Mouse (Mus musculus) heart, embryonic 10.5 days (tissue): ENCODE measurements around the gene 4930432K21Rik. TPM values are rescaled to one million over a fixed set of nuclear protein-coding genes. Genes with fewer than 3 reads are reported as not detected.

Experiments used
- DNase-seq: peaks from one replicate; pipeline ENCODE4 v3.0.0-alpha.2; 2017; ENCODE audit warnings: low spot score
- H3K27ac ChIP-seq: fragments of 300-500 bp; sonication (generic); 2 replicates; pipeline ENCODE4 v1.5.1; 2016; ENCODE audit warnings: mild to moderate bottlenecking
- H3K27me3 ChIP-seq: fragments of 300-500 bp; sonication (generic); 2 replicates; pipeline ENCODE4 v1.6.1; 2016; ENCODE audit warnings: mild to moderate bottlenecking; ENCODE audit not compliant: poor library complexity, insufficient read depth, severe bottlenecking
- H3K36me3 ChIP-seq: fragments of 300-500 bp; sonication (generic); 2 replicates; pipeline ENCODE4 v1.6.1; 2016; ENCODE audit warnings: mild to moderate bottlenecking, moderate library complexity
- H3K4me1 ChIP-seq: fragments of 300-500 bp; sonication (generic); 2 replicates; pipeline ENCODE4 v1.6.1; 2016; ENCODE audit warnings: mild to moderate bottlenecking
- H3K4me3 ChIP-seq: fragments of 300-500 bp; sonication (generic); 2 replicates; pipeline ENCODE4 v1.5.1; 2016; ENCODE audit warnings: mild to moderate bottlenecking, moderate library complexity
- H3K9me3 ChIP-seq: fragments of 300-500 bp; sonication (generic); 2 replicates; pipeline ENCODE4 v1.6.1; 2016; ENCODE audit warnings: mild to moderate bottlenecking, moderate library complexity
- WGBS: fragments of 180-500 bp; shearing (Covaris S2); methylation state at CpG from one replicate; pipeline ENCODE4 v1.1.7; 2016; 5-methylcytosine and 5-hydroxymethylcytosine counted together
- polyA plus RNA-seq: library from polyadenylated mRNA; unstranded; fragments of >200 nt; fragmentation: Nextera tagmentation; extraction: Ambion mirVana; gene quantifications from 2 replicates; pipeline ENCODE4 v1.2.1, GENCODE M21; 2016

4930432K21Rik gene
- polyA plus RNA-seq, 1 experiment from 2014 or later, result 1.5 TPM

GRCm38 (mm10) chr8:84187065-84187755 is 39.4 kb downstream of the 4930432K21Rik start:
- Histone ChIP-seq H3K27ac (peak overlapping the region; percentile 81), H3K4me1 (peaks cover 40% of the 10 kb centered on the region), H3K27me3 (peaks cover 8% of the 10 kb centered on the region; the same call in 1 of the 2 replicates), H3K9me3 (no peaks in the 10 kb centered on the region), H3K36me3 (no peaks in the 10 kb centered on the region), H3K4me3 (peak overlapping the region; percentile 60)
- 2% methylated on average over 21 of the region's 21 CpGs for WGBS
- peak; percentile 93 for DNase-seq

DNA sequence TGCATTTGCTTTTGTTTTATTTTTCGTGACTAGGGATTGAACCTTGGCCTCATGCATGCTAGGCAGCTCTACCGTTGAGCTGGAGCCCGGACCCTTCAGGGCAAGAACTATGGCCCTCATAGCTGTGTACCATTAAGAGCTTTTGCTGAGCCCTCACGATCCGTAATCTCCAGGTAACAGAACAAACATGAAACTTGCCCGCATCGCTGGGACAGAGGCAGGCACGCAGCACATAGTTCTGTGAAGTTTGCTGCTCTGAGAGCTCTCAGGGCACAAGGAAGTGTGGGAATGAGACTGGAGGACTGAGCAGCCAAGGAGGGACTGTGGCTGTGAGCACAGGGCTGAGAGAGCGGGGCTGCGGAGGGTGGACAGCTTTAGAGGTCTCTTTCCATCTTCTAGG is 40.8 kb downstream of the 4930432K21Rik start:
- peak; percentile 68 for DNase-seq
- H3K27me3 ChIP-seq, result peaks cover 8% of the 10 kb centered on the region; the same call in 1 of the 2 replicates
- peaks cover 37% of the 10 kb centered on the region for H3K4me1 ChIP-seq
- peak overlapping the region; percentile 62; the same call in 1 of the 2 replicates for H3K27ac ChIP-seq
- 86% methylated on average over 10 of the region's 10 CpGs for WGBS
- H3K9me3 ChIP-seq, result no peaks in the 10 kb centered on the region
- H3K4me3 ChIP-seq, result no peak overlapping the region
- H3K36me3 ChIP-seq, result no peaks in the 10 kb centered on the region

GRCm38 (mm10) chr8:84189603-84190002 is 41.8 kb downstream of the 4930432K21Rik start:
- Histone ChIP-seq H3K36me3 (no peaks in the 10 kb centered on the region), H3K27ac (peak overlapping the region; percentile 49; the same call in 1 of the 2 replicates), H3K9me3 (no peaks in the 10 kb centered on the region), H3K4me3 (no peak overlapping the region), H3K4me1 (peaks cover 31% of the 10 kb centered on the region), H3K27me3 (peaks cover 6% of the 10 kb centered on the region; the same call in 1 of the 2 replicates)
- peak; percentile 74 for DNase-seq
- WGBS, result 57% methylated on average over 4 of the region's 4 CpGs

DNA sequence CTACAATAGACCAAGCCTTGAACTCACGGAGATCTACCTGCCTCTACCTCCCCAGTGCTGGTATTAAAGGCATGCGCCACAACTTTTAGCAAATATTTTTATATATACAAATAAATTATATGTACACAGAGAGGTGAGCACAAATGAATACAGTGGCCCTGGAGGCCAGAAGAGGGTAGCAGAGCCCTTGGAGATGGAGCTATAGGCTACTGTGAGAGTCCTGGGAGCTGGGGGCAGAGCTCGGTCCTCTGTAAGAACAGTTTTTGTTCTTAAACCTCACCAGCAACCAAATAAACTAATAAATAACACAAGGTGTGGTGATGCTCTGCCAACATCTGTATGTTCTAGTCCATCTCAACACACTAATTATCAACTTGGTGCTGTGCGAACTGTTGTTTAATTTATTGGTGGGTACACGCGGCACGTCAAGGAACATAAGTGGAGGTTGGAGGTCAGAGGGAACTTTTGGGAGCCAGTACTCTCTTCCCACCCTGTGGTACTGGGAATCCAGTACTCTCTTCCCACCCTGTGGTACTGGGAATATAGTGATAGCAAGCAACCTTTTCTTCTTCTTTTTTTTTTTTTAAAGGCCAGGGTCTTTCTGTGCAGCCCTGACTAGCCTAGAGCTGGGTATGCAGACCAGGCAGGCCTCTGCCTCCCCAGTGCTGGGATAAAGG is 42.5 kb downstream of the 4930432K21Rik start:
- 91% methylated on average over 7 of the region's 7 CpGs for WGBS
- Histone ChIP-seq H3K9me3 (no peaks in the 10 kb centered on the region), H3K36me3 (no peaks in the 10 kb centered on the region), H3K4me1 (peaks cover 28% of the 10 kb centered on the region), H3K27me3 (no peaks in the 10 kb centered on the region), H3K27ac (peak overlapping the region; percentile 49), H3K4me3 (no peak overlapping the region)
- DNase-seq, result peak; percentile 64

DNA sequence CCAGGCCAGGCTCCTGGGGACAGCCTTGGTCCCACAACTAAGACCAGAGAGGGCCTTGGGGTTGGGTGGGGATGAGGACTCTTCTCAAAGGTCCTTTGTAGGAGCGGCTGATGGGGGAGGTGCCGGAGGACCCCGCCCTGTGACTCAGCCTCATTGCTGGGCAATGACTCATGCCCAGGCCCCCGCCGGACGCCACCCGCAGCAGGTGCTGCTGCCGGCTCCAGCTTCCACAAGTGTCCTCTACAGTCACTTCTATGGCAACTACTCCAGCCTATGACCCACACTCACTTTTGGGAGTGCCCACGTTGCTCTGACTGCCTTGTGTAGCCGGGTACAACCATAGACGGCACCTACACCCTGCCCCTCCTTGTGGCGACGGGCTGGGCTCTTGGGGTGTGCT is 44.2 kb downstream of the 4930432K21Rik start:
- Histone ChIP-seq H3K27ac (peak overlapping the region; percentile 94), H3K27me3 (no peaks in the 10 kb centered on the region), H3K4me3 (peak overlapping the region; percentile 49), H3K9me3 (no peaks in the 10 kb centered on the region), H3K4me1 (peaks cover 24% of the 10 kb centered on the region), H3K36me3 (no peaks in the 10 kb centered on the region)
- peak; percentile 95 for DNase-seq
- WGBS, result 12% methylated on average over 13 of the region's 13 CpGs

DNA sequence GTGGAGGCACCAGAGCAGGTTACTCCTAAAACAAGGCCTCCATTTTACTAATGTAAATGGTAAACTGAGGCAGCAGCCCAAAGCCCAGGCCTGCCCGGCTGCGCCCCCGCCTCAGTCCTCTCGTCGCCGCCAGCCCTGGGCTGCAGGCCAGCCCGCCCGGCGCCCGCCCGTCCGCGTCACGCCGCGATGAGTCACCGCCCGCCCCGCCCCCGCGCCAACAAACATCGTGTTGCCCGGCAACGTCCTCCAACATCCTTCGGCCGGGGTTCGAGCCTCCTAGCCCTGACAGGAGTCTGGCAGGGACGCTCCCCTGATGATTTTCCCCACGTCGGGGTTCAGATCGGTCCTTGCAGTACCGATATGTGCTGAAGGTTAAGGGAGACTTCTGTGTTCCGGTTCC is 44.7 kb downstream of the 4930432K21Rik start:
- H3K27me3 ChIP-seq, result no peaks in the 10 kb centered on the region
- no peaks in the 10 kb centered on the region for H3K9me3 ChIP-seq
- WGBS, result 3% methylated on average over 33 of the region's 33 CpGs
- no peaks in the 10 kb centered on the region for H3K36me3 ChIP-seq
- H3K4me1 ChIP-seq, result peaks cover 24% of the 10 kb centered on the region
- H3K27ac ChIP-seq, result peak overlapping the region; percentile 94
- peak; percentile 95 for DNase-seq
- peak overlapping the region; percentile 49 for H3K4me3 ChIP-seq

- DNase-seq, result peak; percentile 66
- no peaks in the 10 kb centered on the region for H3K27me3 ChIP-seq
- H3K9me3 ChIP-seq, result no peaks in the 10 kb centered on the region
- peaks cover 30% of the 10 kb centered on the region for H3K4me1 ChIP-seq
- 75% methylated on average over 4 of the region's 4 CpGs for WGBS
- H3K27ac ChIP-seq, result peak overlapping the region; percentile 94
- no peaks in the 10 kb centered on the region for H3K36me3 ChIP-seq
- no peak overlapping the region; the same call in 1 of the 2 replicates for H3K4me3 ChIP-seq
Measured at GRCm38 (mm10) chr8:84193161-84193560, 45.3 kb downstream of the 4930432K21Rik start.

DNA sequence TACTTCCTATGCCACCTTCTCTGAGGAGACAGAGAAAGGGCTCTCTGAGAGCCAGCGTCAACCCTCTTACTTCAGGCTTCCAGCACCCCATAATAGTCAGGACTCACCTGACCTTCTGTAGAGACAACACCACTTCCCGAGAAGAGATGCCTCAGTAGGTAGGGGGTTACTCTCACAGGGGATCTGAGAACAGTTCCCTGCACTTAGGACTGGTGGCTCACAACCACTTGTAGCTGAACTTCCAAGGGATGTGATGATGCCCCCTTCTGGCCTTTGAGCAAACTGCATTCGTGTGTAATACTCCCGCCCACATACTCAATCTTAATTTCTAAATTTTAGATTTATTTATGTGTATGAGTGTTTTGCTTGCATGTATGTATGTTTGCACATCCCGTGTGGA is 45.7 kb downstream of the 4930432K21Rik start:
- Histone ChIP-seq H3K27ac (no peak overlapping the region), H3K4me1 (peaks cover 34% of the 10 kb centered on the region), H3K4me3 (no peak overlapping the region), H3K36me3 (no peaks in the 10 kb centered on the region), H3K9me3 (no peaks in the 10 kb centered on the region), H3K27me3 (no peaks in the 10 kb centered on the region)
- 75% methylated on average over 5 of the region's 5 CpGs for WGBS
- DNase-seq, result peak; percentile 75

DNA sequence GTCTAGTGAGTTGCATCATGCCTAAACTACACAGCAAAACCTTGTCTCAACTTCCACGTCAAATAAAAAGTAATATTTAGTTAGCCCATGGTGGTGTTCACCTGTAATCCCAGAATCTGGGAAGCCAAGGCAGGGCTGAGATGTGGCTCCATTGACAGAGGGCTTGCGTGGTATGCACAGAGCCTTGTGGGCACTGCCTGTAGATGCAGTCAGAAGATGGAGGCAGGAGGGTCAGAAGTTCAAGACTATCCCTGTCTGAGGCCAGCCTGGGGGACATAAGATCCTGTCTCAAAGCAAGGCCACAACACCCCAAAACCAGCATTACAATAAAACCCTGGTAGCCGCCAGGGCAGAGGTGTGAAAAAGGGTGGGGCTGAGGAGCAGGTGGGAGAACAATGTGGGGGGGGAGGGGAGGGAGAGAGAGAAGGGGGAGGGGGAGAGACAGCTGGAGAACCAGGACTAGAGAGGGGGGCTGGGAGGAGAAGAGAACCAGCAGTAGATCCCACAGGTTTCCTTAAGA is 46.5 kb downstream of the 4930432K21Rik start:
- WGBS, result 79% methylated on average over 3 of the region's 3 CpGs
- H3K9me3 ChIP-seq, result no peaks in the 10 kb centered on the region
- peaks cover 41% of the 10 kb centered on the region for H3K4me1 ChIP-seq
- H3K36me3 ChIP-seq, result no peaks in the 10 kb centered on the region
- peak; percentile 66 for DNase-seq
- no peaks in the 10 kb centered on the region for H3K27me3 ChIP-seq
- H3K27ac ChIP-seq, result no peak overlapping the region
- no peak overlapping the region for H3K4me3 ChIP-seq

DNA sequence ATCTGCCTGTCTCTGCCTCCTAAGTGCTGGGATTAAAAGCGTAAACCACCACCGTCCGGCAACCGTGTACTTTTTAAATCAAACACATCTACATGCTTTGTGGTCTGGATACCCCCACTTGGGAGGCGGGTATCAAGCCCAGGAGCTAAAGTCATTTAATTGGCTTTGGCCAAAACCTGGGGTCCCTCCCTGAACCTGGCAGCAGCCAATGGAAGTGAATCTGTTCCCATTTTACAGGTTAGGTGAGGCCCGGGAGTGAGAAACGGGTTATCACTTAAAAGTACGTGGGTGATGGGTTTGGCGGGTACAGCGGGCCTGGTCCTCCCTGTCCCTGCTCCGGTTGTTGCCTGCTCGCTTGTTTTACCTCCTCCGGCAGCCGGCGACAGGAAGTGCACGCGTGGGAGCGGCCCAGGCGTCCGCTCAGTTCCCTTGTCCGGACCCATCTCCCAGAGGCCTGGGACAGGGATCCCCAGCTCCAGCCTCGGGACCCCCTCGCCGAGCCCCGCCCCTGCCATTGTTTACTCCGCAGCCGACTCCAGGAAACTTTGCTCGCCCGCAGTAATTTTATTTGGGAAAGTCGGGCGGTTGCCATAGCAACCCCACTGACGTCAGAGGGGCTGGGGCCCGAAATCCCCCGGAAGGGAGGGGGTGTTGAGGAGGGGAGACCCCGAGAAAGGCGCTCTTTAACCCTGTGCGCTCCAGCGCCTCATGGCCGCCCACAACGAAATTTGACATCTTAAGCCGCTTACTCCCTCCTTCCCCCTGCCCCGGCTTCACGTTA is 49.5 kb downstream of the 4930432K21Rik start:
- Histone ChIP-seq H3K4me1 (peaks cover 60% of the 10 kb centered on the region), H3K36me3 (no peaks in the 10 kb centered on the region), H3K4me3 (peak overlapping the region; percentile 73), H3K9me3 (no peaks in the 10 kb centered on the region), H3K27ac (peak overlapping the region; percentile 98), H3K27me3 (no peaks in the 10 kb centered on the region)
- 3% methylated on average over 43 of the region's 43 CpGs for WGBS
- DNase-seq, result peak; percentile 95

- Histone ChIP-seq H3K4me3 (peak overlapping the region; percentile 73), H3K4me1 (peaks cover 61% of the 10 kb centered on the region), H3K27ac (peak overlapping the region; percentile 98), H3K9me3 (no peaks in the 10 kb centered on the region), H3K36me3 (no peaks in the 10 kb centered on the region), H3K27me3 (no peaks in the 10 kb centered on the region)
- 2% methylated on average over 30 of the region's 30 CpGs for WGBS
- DNase-seq, result peak; percentile 99
Measured at GRCm38 (mm10) chr8:84197922-84198774, 50.3 kb downstream of the 4930432K21Rik start.

- Histone ChIP-seq H3K4me1 (peaks cover 68% of the 10 kb centered on the region), H3K9me3 (no peaks in the 10 kb centered on the region), H3K27ac (peak overlapping the region; percentile 98), H3K27me3 (no peaks in the 10 kb centered on the region), H3K36me3 (no peaks in the 10 kb centered on the region), H3K4me3 (peak overlapping the region; percentile 73; the same call in 1 of the 2 replicates)
- WGBS, result 31% methylated on average over 4 of the region's 4 CpGs
- DNase-seq, result no peak
Measured at GRCm38 (mm10) chr8:84198871-84199270, 51.0 kb downstream of the 4930432K21Rik start.
